Mouse (Mus musculus) spleen, embryonic (tissue): ENCODE measurements around the gene Alk.

ENCODE experiments used
- CTCF ChIA-PET: fragments of 350-600 bp; sonication (Branson Sonifier 250); formaldehyde crosslinking; loops from one replicate; lab custom pipeline; 2022; lab: Charles Lee

Alk gene

DNA sequence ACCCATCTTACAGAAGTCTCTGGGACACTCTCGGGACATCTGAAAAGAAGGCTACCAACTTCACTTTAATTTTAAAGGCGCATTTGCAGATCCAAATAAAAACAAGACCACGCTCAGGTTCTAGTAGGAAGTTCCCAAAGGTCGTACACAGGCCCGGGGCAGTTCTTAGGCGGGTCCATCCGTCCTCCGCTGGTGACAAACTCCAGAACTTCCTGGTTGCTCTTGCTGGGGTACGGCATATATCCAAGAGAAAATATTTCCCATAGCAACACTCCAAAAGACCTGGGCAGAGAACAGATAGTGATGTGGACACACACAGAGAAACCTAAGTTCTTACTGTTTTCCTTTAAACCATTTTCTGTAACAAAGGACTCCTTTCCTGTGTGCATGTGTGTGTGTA lies 729.6 kb downstream of the Alk start:
- CTCF ChIA-PET: no interaction called here

DNA sequence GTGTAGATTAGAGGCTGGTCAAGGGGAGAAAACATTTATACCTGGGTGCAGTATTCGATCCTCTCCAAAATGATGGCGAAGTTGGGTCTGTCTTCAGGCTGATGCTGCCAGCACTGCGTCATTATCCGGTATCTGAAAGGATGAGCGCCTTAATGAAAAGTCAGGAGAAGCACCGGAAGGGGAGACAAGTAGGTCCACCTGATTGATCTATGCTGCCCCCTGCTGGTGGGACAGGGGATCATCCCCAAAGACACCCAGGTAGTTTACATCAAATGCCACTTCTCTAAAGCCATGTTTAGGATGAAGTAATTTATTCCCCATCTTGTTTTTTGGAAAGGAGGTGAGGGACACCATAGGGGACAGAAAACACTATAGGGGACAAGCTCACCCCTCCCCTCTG lies 730.4 kb downstream of the Alk start:
- CTCF ChIA-PET: no interaction called here

DNA sequence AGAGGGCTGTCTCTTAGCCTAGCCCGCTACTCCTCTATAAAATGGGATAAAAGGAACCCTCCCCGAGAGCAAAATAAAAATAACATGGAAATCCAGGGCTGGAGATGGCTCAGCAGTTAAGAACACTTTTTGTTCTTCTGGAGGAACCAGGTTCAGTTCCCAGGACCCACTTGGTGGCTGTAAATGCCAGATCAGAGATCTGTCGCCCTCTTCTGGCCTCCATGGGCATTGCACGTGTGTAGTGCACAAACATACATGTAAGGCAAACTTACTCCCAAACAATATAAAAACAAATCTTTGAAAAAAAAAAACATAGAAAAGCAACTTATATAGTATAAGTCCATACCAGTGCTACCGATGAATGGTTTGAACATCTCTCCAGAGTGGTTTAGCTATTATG lies 731.5 kb downstream of the Alk start:
- CTCF ChIA-PET: interaction anchor here (0.7 kb wide), 3 partner anchors 12 to 1039 kb away, joined by 3 to 4 read pairs (median 3); no protein-coding TSS in a partner anchor

DNA sequence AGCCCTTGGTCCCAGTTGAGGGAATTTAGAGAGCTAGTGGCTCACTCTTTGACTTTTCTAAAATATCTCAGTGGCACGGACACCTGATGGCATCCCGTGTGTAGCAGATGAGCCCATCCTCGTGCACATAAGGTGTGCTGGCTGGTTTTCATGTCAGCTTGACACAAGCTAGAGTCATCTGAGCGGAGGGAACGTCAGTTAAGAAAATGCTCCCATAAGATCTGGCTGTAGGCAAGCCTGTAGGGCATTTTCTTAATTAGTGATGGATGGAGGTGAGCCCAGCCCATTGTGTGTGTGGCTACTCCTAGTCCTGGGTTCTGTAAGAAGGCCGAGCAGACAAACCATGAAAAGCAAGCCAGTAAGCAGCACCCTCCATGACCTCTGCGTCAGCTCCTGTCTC lies 732.4 kb downstream of the Alk start:
- CTCF ChIA-PET: interaction anchor here (1.0 kb wide), 1 partner anchor 9 kb away, joined by 4 read pairs; no protein-coding TSS in a partner anchor

DNA sequence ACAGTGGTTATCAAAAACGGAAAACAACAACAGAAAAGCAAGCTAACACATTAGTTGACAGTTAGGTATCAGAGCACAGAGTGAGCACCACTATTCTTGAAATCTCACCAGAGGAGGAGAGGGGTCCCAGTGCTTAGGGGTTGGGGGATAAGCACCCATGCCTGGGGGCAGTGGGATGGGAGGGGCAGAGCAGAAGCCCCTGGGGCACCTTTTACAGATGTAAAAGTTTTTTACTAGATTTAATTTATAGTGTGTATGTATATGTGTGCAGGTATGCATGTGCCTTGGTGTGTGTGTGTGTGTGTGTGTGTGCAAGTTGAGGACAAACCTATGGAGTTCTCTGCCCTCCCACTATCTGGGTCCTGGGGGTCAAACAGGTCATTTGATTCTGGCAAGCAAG lies 733.8 kb downstream of the Alk start:
- CTCF ChIA-PET: interaction anchor here (0.6 kb wide), 1 partner anchor 212 kb away, joined by 12 read pairs; no protein-coding TSS in a partner anchor

DNA sequence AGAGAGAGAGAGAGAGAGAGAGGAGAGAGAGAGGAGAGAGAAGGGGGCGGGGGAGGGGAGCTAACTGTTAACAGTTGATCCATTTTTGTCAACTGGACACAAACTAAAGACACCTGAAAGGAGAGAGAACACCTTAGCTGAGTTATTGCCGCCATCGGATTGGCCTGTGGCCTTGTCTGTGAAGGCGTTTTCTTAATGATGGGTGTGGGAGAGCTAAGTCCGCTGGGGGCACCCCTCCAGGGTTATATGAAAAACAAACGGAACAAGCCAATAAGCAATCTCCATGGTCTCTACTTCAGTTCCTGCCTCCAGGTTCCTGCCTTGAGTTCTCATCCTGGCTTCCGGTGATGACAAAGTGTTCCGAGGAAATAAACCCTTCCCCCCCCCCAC lies 734.2 kb downstream of the Alk start:
- CTCF ChIA-PET: interaction anchor here (0.6 kb wide), 1 partner anchor 211 kb away, joined by 12 read pairs; no protein-coding TSS in a partner anchor

DNA sequence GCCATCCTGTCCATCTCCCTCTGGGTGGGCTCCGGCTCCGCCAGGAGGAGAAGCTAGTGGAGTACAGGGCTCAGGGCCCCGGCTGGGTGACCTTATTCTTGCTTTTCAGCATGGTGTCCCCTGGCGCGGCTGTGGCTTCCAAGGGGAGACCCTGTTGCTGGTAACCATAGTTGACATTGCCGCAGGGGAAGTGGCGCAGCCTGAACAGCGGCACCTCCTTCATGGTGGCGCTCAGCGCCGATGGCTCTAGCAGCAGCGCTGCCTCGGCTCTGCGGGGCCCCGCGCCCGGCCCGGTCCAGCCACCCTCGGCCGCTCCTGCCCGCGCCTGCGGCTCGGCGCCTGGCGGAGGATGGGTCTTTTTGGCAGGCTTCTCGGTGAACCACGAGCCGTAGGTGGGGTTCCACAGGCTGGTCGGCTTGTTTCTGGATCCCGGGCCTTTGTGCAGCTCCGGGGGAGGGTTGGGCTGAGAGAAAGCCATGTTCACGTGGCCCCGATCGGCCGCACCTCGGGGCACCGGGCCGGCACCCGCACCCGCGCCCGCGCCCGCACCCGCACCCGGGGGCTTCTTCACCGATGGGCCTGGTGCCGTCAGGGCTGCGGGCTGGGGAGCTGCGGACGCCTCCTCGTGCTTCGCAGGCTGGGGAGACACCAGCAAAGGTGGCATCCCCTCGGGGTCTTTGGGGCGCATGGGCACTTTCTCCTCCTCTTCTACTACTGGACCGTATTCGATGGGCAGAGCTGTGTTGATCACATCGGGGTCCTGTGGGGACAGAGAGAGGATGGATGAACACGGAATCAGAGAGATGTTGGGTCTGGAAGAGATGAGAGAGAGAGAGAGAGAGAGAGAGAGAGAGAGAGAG lies 734.8 kb downstream of the Alk start:
- CTCF ChIA-PET: no interaction called here

DNA sequence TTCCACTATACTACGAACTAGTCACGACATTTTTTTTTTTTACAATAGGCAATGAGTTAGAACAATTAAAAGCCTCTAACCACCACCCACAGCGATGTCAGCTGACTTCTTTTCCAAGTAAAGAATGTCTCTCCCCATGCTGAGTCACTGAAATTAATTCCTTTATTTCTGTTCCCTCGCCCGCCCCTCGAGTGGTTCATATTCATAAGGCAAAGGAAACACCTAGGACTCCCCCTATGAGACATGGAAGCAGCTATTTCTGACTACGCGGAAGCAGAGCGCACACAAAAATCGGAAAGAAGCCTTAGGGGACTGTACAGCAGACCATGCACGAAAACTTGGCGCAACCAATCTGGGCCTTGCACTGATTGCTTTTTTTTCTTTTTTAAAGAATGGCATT lies 735.6 kb downstream of the Alk start:
- CTCF ChIA-PET: no interaction called here

DNA sequence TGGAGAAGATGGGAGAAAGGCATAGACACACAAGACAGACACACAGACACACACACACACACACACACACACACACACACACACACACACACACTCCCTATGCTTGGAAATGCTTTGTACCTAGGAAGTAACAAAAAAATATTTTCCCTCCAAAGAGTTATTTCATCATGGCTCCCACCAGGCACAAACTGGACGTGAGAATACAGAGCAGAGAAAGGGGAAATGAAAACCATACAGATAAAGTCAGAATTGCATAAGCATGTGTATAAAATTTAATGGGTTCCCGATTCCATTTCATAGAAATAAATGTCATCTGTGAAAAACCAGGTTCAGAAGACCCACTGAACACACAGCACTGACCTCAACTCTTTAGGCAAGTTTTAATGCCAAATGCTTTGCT lies 736.5 kb downstream of the Alk start:
- CTCF ChIA-PET: interaction anchor here (0.7 kb wide), 1 partner anchor 203 kb away, joined by 3 read pairs; no protein-coding TSS in a partner anchor

DNA sequence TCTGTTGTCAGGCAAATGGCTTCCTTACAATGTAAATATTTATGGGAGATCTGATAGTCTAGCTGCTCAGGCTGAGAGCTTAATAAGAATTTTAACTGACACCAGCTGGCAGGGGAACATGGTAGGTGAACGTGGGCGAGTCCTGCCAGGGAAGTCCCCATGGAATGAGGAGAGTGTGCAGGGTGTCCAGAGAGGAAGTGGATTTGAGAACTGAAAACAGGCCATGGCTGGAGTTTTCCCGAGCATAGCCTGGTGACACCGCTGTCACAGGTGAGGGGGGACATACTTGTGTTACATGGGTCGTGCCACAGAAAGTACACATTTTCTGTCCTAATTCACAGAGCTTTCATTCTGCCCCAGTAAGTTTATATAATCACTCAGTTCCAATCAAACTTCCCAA lies 739.0 kb downstream of the Alk start:
- CTCF ChIA-PET: no interaction called here

DNA sequence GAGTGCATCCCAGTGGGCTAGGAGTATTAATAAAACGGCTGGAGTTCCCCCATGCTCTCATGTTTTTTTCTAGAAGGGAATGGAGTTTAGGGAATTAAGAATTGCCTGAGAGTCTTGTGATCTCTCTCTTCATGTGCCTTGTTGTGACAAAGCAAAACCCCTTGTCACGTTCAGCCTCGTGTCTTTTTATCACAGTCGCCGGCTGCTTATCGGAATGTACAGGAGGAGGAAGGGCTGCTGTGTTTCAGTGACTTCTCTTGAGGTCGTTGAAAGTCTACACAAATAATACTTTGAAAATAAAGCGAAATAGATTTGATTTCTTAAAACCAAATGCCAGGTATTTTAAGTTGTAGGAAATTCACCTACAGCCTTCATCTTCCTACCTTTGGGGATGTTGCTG lies 740.4 kb downstream of the Alk start:
- CTCF ChIA-PET: no interaction called here

DNA sequence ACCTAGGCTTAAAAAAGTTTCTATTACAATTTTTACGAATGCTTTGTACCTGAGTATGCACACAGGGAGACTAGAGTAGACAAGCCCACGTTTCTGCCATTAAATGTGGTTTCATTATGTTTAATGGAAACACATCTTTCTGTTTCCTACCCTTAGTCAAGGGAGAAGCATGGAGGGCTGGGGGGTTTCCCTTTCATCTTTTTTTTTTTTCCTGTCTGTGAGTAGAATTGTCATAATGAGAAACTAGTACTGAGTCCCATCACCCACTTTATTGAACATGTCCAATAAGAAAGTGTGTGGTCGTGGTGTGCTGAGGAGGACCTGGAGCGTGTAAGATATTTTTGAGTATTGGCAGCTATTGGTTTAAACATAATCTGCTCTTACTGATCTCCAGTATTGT lies 741.5 kb downstream of the Alk start:
- CTCF ChIA-PET: interaction anchor here (1.0 kb wide), 1 partner anchor 9 kb away, joined by 4 read pairs; no protein-coding TSS in a partner anchor

DNA sequence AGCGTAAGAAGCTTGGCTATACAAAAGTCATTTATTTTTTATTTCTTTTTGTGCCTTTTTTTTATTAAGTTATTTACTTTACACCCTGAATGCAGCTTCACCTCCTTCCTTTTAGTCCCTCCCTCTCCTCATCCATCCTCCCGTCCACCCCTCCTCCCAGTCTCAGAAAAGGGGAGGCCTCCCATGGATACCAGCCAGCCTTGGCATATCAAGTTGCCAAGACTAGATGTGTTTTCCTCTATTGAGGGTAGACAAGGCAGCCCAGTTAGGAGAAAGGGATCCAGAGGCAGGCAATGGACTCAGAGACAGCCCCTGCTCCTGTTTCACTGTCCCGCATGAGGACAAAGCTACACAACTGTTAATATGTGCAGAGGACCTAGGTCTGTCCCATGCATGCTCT lies 742.2 kb downstream of the Alk start:
- CTCF ChIA-PET: interaction anchor here (1.0 kb wide), 1 partner anchor 10 kb away, joined by 4 read pairs; no protein-coding TSS in a partner anchor

DNA sequence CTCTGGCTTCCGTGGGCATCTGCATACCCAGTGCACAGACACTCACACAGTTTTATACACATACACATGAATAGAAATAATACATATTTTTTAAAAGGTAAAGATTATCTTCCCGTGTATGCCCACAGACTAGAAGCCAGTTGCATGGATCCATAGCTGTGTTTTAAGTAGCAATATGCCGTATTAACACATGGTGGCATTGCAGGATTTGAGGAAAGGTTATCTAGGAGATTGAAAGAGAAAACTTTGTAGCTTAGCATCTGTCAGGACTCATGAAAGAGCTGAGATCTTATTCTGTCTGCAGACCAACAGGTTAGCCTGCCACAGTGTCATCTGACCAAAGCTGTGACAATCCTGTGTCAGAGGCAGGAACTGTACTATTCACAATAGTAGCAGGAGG lies 772.5 kb downstream of the Alk start:
- CTCF ChIA-PET: no interaction called here

DNA sequence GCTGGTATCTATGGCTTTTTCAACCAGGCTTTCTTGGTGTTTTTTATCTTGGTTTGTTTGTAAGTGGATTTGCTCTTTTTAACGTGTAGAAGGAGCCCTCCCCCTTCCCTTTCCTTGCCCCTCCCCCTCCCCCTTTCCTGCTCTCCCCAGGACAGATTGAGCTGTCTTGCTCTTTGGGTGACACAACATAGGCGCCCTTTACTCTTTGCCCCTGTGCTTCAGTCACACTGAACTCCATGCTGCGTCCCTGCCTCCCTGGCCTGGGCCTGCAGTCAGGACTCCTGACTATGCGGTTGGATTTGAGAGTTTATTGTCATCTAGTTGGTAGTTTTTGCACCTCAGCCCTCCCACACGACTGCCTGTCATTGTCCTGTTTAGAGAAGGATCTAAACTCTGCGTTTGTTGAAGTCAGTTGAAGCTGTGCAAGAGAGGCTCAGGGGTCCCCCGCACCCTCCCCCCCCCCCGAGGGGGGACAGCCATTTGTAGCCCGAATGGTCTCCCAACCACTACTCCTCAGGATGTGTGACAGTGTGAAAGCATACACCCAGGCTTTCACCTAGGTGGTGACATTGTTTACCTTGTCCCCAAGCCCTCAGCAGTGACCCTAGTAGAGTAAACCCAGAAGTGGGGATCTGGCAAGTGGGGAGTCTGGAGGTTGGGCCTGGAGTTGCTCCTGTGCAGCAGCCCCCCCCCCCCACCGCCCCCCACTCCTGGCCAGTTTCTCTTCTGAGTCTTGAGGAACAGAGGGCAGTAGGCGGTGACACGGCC lies 775.6 kb downstream of the Alk start:
- CTCF ChIA-PET: no interaction called here

DNA sequence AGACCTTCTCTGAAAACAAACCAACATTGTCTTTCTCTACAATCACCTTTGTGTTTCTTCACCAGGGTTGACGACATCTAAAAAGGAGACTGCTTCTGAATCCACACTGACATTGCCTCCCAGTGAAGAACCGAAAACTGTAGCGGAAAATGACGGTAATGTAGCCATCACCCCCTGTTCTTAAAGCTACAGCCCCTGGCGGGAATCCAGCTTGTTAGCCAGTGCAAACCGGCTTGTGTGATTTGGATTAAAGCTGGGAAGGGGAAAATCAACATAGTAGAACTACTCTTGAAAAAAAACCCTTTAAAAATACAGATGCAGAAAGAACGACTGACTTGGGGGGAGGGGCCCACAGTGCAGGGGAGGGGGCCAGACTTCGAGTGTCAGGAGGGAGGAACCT lies 776.8 kb downstream of the Alk start:
- CTCF ChIA-PET: interaction anchor here (0.5 kb wide), 1 partner anchor 151 kb away, joined by 5 read pairs; no protein-coding TSS in a partner anchor

DNA sequence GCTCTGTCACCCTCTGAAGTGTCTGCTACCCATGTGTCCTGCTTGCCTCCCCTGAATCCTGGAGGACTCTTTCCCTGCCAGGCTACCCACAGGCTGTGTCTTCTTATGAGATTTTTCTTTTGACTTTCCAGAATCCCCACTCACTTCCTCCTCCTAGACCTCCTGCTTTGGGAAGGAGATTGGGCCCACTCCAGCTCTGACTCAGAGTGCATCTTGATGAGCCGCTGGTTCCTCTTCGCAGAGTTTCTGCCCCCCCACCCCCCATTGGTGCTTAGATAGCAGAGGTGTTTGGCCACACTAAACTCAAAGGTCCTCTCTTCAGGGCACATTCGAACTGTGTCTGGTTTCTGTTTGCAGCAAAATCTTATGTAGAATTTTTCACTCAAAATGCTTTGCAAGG lies 777.8 kb downstream of the Alk start:
- CTCF ChIA-PET: no interaction called here

DNA sequence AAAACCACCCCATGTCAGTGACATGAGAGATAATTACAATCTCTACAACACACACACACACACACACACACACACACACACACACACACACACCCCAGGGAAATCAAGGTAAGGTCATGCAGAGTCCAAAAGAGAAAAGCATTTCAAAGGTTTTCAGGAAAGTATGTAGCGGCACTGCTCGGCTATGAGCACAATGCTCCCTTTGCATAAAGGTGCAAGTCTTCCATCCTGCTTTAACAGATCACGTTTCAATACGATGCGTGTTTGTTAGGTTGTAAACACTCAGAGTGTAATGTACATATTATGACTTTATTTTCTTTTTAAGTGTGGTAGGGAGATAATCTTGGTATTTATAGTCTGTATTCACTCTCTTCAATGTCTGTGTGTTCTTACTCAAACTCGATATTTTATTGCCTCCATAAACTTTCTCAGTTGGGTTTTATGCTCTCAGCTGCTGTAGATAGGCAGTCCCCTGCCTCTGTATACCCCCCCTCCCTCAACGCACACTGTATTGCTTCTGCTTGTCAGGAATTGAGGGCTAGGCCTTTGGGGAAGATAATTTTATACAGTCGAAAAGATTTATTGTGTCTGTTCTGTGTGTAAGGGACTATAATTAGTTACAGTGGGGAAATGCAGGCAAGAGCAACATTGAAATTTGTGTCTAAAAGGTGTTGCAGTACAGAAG lies 780.7 kb downstream of the Alk start:
- CTCF ChIA-PET: no interaction called here
